Mouse (Mus musculus) frontal cortex, adult 2 months (tissue): ENCODE data around the gene Ppard. TPM values are rescaled to one million over a fixed set of nuclear protein-coding genes. Genes with fewer than 3 reads are reported as not detected.

Experiments
- DNase-seq, 2 experiments: peaks; one replicate each; pipeline ENCODE4 v3.0.0; 2022; ENCODE audit warnings: low spot score in 1 of 2; ENCODE audit errors: extremely low spot score in 1 of 2
- polyA plus RNA-seq: library from polyadenylated mRNA; depleted of rRNA; stranded (reverse); fragments of >200 nt; gene quantifications from 2 replicates; pipeline ENCODE4 v1.2.3, GENCODE M21; 2012

Gene Ppard
- polyA plus RNA-seq, 1 experiment = 21.2 TPM

GRCm38 (mm10) chr17:28254804-28255203 lies 22.3 kb downstream of the Ppard start:
- DNase-seq = no peak

- no peak for DNase-seq
Observed at GRCm38 (mm10) chr17:28255651-28256050, 23.2 kb downstream of the Ppard start.

GRCm38 (mm10) chr17:28256651-28257328 lies 24.3 kb downstream of the Ppard start:
- DNase-seq = peak in 1 of 2 experiments; percentile 48

- DNase-seq = no peak
Observed at GRCm38 (mm10) chr17:28258325-28258724, 25.8 kb downstream of the Ppard start.

- no peak for DNase-seq
Observed at GRCm38 (mm10) chr17:28259890-28260542, 27.5 kb downstream of the Ppard start.

GRCm38 (mm10) chr17:28260543-28260909 lies 28.0 kb downstream of the Ppard start:
- no peak for DNase-seq

GRCm38 (mm10) chr17:28261795-28262194 lies 29.3 kb downstream of the Ppard start:
- DNase-seq = no peak

- DNase-seq = peak in 1 of 2 experiments; percentile 48
Observed at GRCm38 (mm10) chr17:28263181-28263894, 30.8 kb downstream of the Ppard start.

- no peak for DNase-seq
Observed at GRCm38 (mm10) chr17:28267251-28267650, 34.8 kb downstream of the Ppard start.

- no peak for DNase-seq
Observed at GRCm38 (mm10) chr17:28270165-28270564, 37.7 kb downstream of the Ppard start.

GRCm38 (mm10) chr17:28271537-28272266 lies 39.2 kb downstream of the Ppard start:
- no peak for DNase-seq

- DNase-seq = no peak
Observed at GRCm38 (mm10) chr17:28272281-28272680, 39.8 kb downstream of the Ppard start.

- no peak for DNase-seq
Observed at GRCm38 (mm10) chr17:28272837-28273236, 40.3 kb downstream of the Ppard start.

- DNase-seq = no peak
Observed at GRCm38 (mm10) chr17:28274739-28275138, 42.2 kb downstream of the Ppard start.

- DNase-seq = no peak
Observed at GRCm38 (mm10) chr17:28277226-28277625, 44.7 kb downstream of the Ppard start.

- no peak for DNase-seq
Observed at GRCm38 (mm10) chr17:28277721-28278120, 45.2 kb downstream of the Ppard start.

- no peak for DNase-seq
Observed at GRCm38 (mm10) chr17:28278156-28278555, 45.7 kb downstream of the Ppard start.

GRCm38 (mm10) chr17:28279236-28279635 lies 46.7 kb downstream of the Ppard start:
- no peak for DNase-seq

GRCm38 (mm10) chr17:28279780-28280422 lies 47.4 kb downstream of the Ppard start:
- no peak for DNase-seq

- no peak for DNase-seq
Observed at GRCm38 (mm10) chr17:28280423-28280800, 47.9 kb downstream of the Ppard start.
